Mouse (Mus musculus) common myeloid progenitor, adult 5-6 weeks (primary cell): ENCODE data around the gene Efhd2. TPM values are rescaled to one million over a fixed set of nuclear protein-coding genes. Genes with fewer than 3 reads are reported as not detected.
A peak's percentile ranks its signal among the peaks of the same experiment; 100 is the strongest.

Source experiments
- ATAC-seq: replicated peaks from 2 replicates; pipeline ENCODE4 v1.8.0; 2016; ENCODE audit warnings: low read depth, mild to moderate bottlenecking, moderate TSS enrichment, inconsistent platforms; ENCODE audit not compliant: poor library complexity, severe bottlenecking
- total RNA-seq: library from RNA; stranded (forward); fragments of 200-1000, 187-1606 nt; gene quantifications from 2 replicates; pipeline ENCODE4 v1.2.3, GENCODE M21; 2017

Efhd2 gene
- total RNA-seq, 1 experiment from 2014 or later: 46.1 TPM

GRCm38 (mm10) chr4:141881950-141882349 is 7.2 kb upstream of the Efhd2 start:
- ATAC-seq: no peak

- ATAC-seq: no peak
Measured at GRCm38 (mm10) chr4:141881289-141881914, 6.7 kb upstream of the Efhd2 start.

- no peak for ATAC-seq
Measured at GRCm38 (mm10) chr4:141879875-141880274, 5.2 kb upstream of the Efhd2 start.

GRCm38 (mm10) chr4:141879074-141879473 is 4.4 kb upstream of the Efhd2 start:
- ATAC-seq: no peak

- no peak for ATAC-seq
Measured at GRCm38 (mm10) chr4:141878621-141879020, 3.9 kb upstream of the Efhd2 start.

- peak; percentile 6; the same call in 1 of the 2 replicates for ATAC-seq
Measured at GRCm38 (mm10) chr4:141875481-141876108, 875 bp upstream of the Efhd2 start.

GRCm38 (mm10) chr4:141874111-141874600 is 564 bp downstream of the Efhd2 start:
- peak; percentile 4; the same call in 1 of the 2 replicates for ATAC-seq

- ATAC-seq: no peak
Measured at GRCm38 (mm10) chr4:141872977-141873376, 1.7 kb downstream of the Efhd2 start.

GRCm38 (mm10) chr4:141871909-141872308 is 2.8 kb downstream of the Efhd2 start:
- no peak for ATAC-seq

GRCm38 (mm10) chr4:141871333-141871725 is 3.4 kb downstream of the Efhd2 start:
- no peak for ATAC-seq

GRCm38 (mm10) chr4:141870666-141871332 is 3.9 kb downstream of the Efhd2 start:
- ATAC-seq: no peak

GRCm38 (mm10) chr4:141869436-141870215 is 5.1 kb downstream of the Efhd2 start:
- ATAC-seq: no peak

GRCm38 (mm10) chr4:141868051-141868450 is 6.7 kb downstream of the Efhd2 start:
- ATAC-seq: no peak

- ATAC-seq: no peak
Measured at GRCm38 (mm10) chr4:141867498-141867897, 7.2 kb downstream of the Efhd2 start.

- no peak for ATAC-seq
Measured at GRCm38 (mm10) chr4:141866933-141867490, 7.7 kb downstream of the Efhd2 start.

GRCm38 (mm10) chr4:141865600-141865999 is 9.1 kb downstream of the Efhd2 start:
- ATAC-seq: no peak

GRCm38 (mm10) chr4:141865006-141865405 is 9.7 kb downstream of the Efhd2 start:
- ATAC-seq: no peak

- no peak for ATAC-seq
Measured at GRCm38 (mm10) chr4:141864506-141864905, 10.2 kb downstream of the Efhd2 start.

- ATAC-seq: no peak; the same call in 1 of the 2 replicates
Measured at GRCm38 (mm10) chr4:141863726-141864280, 10.9 kb downstream of the Efhd2 start.

- no peak for ATAC-seq
Measured at GRCm38 (mm10) chr4:141862867-141863266, 11.9 kb downstream of the Efhd2 start.
